Mouse (Mus musculus): Measurements from ENCODE around the gene Prmt1.

- no peak for TF ChIP-seq EP300 (IDR thresholded peaks at IDR 0.05; ENCODE audit: low read depth)
- TF ChIP-seq CTCF (IDR thresholded peaks at IDR 0.05; ENCODE audit: low read depth), result no peak
Measured at GRCm38 (mm10) chr7:45029995-45030394, 43.6 kb upstream of the Prmt1 start.

Measured in liver, embryonic 14.5 days (tissue).